Mouse (Mus musculus) frontal cortex, postnatal 25 days (tissue): Measurements from ENCODE around the gene Chd5.
A peak's percentile ranks its signal among the peaks of the same experiment; 100 is the strongest.

ENCODE experiments used
- DNase-seq, 2 experiments: peaks; one replicate each; pipeline ENCODE4 v3.0.0; 2022; ENCODE audit warnings: low spot score in 2 of 2

The Chd5 gene

DNA sequence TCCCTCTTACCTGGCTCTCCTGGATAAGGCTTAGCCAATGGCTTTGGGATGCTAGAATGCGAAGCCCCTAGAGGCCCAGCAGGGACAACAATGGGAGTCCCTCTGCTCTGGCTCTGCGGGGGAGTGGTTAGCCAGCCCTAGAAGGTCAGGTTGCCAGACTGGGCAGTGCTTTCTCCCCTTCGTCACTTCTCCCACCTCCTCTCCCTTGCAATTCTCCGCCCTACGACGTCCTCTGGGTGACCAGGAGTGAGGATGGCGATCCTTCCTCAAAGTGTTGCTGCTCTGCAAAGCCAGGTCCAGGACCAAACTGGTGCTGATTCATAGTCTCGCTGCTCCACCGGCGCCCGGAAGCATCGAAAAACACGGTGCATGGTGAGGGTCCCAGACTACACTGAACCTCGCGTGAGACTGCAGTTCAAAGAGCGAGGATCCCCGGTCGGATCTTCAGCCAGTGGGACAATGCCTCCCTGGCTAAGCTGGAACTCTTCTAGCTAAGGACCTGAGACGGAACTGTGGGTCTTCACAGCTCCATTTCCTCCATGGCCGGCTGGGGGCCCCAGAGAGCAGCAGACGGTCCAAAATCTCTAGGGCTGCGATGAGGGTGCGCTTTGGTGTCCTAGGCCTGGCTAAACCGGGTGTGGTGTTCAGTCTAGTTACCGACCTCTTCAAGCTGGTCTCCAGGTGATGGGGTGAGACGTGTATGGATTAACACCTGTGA, 19.8 kb upstream of the Chd5 start, which contains the start of gene Rnf207:
Rnf207 (minus strand) TSS at position 477 of the 718 bp plus-strand sequence.
- DNase-seq = no peak

DNA sequence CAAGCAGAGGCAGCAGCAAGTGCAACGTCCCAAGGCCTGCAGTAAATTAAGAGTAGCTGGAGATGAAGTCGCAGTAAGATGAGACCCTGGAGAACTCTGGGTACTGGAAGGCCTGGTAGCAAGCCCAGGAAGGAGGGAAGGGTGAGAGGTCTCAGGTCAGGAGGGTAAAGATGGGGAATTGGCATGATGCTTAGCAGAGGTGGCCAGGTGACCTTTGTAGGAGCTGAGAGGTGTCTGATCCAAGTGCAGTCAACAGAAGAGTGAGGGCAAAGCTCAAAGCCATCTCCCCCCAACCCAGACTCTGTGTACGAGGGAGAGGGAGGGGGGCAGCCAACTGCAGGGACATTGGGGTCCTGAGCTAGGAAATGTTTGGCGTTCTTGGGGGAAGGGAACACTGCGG, 17.0 kb upstream of the Chd5 start:
- DNase-seq = no peak

DNA sequence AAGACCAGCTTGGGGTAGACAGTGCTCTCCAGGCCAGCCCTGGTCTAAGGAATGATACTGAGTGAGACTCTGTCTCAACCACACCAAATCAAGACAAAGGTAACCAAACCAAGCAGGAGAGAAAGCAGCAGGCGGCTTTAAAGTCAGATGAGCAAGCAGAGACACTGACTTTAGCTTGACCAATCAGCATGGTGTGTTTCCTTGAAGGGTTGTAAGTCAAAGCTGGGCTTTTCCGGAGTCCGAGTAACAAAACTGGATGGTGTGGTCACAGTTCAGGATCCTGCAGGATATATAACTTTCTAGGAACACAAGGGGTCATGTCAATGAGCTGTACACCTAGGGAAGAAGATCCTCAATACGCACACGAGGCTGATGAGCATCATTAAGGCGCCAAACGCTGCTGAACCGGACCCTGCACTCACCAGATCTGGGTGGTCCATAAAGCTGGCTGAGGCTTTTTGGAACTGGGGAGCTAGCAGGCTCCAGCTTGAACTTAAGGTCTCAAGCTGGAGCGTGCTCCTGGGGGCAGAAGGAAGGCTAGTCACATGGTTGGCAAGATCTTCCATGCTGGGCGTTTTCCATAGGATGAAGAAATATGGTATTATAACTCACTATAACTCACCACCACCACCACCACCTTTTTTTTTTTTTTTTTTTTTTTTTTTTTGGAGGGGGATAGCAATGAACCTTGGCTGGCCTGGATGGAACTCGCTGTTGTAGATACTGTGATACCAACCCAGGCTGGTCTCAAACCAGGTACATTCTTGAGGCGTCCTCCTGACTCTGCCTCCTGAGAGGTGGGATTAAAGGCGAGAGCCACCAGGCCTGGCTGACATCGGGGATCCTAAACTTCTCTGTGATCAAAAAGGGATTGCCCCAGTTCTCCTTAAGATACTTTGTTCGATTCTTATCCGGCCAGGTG, 13.5 kb upstream of the Chd5 start:
- no peak for DNase-seq

DNA sequence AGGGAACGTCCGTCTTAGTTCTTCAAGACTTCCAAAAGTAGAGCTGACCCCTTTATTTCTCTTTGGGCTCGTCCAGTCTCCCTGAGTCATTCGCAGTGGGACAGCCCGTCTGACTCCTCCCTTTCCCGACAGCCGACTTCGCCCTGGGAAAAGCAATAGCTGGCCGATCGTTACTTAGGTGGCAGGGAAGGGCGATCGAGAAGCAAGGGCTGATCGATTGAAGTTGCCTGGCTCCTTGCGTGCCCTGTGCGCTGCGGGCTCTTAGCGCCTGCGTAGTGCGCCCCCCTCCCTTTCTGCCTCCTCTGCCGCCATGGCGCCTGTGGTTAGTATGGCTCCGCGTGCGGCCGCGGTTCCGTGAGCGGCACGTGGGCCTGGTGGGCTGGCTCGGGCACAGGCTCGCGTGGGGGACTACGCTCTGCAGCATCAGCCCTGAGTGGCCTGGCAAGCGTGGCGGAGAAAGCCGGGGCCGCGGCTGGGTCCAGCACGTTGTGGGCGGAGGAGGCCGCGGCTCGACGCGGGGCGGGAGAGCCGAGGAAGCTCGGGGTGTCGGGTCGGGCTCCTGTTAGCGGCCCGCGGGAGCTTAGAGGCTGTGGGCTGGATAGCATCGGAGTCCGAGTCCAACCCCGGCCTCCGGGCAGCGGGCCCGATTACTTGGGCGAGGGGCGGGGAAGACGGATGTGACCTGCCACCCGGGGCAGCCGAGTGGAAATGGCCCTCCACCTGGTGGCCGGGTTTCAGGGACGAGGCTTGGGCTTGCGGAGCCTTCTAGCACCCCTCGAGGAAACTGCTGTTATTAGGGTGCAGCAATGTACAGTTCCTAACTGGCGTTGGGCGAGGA, 12.7 kb upstream of the Chd5 start, which contains the start of gene Rpl22:
Rpl22 (plus strand) TSS at position 169 of the 838 bp plus-strand sequence.
- DNase-seq = peak; percentile 84 to 90

DNA sequence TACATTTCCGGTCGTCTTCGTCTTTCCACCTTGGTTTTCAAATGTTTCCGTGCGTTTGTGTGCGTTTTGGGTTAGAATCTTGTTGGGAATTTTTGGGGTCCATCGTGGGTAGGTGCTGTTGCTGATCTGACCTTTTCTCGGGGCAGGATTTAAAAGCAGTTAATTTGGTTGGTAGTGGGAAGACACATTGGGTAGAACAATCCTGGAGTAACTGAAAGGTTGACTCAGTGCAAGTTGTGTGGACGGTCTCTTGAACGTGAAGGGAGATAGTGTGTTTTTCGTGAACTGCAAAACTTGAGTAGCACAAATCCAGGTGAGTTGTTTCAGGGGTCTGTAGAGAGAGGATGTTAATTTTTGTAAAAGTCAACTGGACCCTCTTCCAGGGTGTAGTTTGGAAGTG, 11.9 kb upstream of the Chd5 start:
- DNase-seq = no peak

DNA sequence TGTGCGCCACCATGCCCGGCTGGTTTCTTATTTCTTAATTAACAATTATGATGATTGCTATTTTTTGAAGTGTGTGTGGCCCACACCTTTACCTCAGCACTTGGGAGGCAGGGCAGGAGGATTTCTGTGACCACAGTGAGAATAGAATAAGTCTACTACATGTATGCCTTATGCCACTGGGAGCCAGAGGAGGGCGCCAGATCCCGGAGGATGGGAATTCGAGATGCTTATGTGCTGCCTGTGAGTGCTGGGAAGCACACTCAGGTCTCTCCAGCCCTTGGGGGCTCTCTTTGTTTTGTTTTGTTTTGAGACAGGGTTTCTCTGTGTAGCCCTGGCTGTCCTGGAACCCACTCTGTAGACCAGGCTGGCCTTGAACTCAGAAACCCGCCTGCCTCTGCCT, 9.8 kb upstream of the Chd5 start:
- DNase-seq = no peak

DNA sequence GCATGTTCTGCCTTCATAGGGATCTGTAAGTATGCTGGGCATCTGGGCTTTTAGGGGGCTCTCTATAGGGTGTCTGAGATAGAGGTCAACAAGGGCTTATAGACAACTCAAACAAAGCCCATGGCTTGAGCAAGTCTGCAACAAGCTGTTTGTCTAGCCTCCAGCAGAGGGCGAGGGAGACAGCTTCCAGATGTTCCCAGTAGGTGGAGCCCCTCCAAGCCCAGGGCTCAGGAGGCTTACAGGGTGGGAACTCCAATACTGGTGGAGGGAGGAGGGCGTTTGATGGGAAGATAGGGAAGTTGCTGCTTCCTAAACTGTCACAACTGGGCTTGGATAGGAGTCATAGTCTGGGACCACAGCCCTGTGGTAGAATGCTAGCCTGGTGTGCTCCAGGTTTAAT, 5.5 kb upstream of the Chd5 start:
- DNase-seq = peak in 1 of 2 experiments; percentile 59

DNA sequence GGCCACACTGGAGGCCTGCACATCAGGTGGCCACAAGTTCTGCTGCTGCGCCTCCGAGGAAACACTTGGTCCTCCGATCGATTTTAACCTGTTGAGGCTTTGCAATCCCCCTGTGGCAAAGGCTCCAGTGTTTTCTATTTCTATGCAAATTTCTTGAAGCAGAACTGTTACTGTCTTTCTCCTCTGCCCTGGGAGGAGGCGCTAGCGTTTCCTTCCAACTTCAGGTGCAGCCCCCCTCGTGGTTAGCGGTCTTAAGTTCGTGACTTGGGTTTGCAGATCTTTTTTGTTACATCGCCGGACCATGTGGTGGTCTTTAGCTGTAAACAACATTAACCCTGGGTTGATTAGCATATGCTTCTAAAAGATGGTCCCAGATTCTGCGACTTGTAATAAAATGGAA, 4.9 kb upstream of the Chd5 start:
- DNase-seq = no peak

DNA sequence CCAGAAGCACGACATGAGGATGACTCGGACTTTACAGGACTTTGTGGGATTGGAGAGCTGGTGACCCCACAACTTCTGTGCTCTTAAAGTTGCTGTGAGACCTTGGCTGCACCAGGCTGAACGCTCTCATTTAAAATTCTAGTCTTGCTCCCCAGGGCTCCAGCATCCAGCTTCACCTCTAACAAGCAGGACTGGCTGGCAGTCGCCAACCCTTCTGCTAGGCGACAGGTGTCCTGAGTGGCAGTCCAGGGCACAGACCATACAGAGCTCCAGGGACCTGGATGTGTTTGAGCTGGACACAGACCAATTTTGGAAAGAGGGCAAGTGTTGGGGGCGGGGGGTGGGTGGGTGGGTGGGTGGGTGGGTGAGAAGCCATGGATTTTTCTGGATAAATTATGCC, 679 bp upstream of the Chd5 start:
- DNase-seq = no peak

DNA sequence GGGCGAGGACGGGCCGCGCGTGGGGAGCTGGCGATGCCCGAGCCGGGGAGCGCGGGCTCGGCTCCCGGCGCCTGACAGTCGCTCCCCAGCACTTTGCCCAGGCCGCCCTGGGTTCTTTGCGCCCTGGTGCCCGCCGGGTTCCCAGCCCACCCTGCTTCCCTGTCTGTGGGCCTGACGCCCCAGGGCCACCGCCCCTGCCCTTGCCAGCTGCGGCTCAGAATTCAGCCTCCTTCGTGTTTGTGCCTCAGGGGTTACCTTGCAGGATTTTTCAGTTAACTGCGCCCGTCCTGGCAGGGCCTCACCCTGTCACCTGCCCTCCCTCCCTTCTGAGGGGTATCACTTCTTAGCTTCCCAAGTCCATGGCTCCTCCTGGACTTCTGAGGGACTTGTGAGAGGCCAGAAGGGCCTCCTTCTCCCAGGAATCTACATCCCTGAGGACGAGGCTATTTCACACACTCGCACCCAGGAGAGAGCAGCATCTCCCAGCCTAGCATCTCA, 891 bp downstream of the Chd5 start:
- no peak for DNase-seq

DNA sequence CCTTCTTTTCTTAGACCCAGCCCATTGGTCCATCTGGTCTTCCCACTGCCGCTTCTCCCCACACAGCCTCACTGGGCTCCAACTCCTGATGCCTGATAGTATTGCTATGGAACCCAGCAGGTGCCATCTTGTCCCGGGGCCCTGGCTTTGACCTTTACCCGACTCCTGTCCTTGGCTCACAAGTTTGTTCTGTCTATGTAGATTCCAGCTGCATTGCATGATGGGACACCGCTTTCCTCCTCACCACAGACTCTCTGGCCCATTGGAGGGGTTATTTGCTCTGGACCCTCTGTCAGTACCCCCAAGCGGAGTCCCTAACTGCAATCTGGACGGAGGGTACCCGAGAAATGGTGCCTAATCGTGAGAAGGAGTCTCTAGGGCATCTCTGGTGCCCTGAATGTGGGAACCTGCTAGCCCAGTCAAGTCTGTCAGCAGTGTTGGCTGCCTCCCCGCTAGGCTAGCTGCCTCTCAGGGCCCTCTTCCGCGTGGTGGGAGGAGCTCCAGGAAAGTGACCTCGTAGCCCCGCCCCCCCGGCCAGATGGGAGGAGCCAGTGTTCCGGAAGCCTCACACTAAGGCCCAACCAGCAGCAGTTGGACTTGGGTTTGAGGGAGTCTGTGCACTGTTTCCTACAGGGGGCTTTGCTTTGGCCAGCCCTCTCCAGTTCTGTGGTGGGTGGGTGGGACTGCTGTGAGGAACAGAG, 2.3 kb downstream of the Chd5 start:
- no peak for DNase-seq

DNA sequence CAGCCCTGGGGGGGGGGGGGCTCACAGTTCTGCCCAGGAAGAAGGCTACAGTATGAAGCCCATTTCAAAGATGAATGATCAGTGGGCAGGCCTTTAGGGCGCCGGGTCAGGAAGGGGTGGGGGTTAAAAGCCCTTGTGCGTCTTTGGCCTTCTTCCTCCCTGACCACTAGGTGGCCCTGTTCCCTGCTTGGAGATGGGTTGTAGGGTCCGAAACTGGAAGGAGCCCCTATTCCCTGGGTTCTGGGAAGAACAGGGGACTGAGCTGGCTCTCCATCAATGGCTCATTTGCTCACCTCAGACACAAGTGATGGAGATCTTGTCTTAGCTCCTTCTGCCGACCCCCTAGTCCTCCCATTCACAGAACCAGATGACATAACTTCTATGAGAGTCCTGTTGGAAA, 4.8 kb downstream of the Chd5 start:
- no peak for DNase-seq

DNA sequence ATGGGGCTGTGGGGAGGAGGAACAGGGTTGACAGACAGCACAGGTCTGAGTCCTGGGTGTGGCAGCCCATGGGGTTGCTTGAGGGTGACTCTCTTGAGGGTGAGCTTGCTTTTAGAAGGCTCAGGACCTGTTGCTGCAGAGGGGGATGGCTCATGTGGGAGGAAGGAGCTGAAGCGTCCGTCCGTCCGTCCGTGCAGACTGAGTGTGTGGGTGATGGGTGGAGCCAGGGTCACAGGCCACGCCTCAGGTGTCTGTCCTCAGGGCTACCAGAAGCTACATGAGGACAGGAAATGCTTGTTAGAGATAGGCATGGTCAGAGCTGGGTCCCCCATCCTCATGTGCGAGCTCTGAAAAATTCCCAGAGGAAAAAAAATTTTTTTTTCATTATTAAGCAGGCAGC, 6.2 kb downstream of the Chd5 start:
- no peak for DNase-seq

DNA sequence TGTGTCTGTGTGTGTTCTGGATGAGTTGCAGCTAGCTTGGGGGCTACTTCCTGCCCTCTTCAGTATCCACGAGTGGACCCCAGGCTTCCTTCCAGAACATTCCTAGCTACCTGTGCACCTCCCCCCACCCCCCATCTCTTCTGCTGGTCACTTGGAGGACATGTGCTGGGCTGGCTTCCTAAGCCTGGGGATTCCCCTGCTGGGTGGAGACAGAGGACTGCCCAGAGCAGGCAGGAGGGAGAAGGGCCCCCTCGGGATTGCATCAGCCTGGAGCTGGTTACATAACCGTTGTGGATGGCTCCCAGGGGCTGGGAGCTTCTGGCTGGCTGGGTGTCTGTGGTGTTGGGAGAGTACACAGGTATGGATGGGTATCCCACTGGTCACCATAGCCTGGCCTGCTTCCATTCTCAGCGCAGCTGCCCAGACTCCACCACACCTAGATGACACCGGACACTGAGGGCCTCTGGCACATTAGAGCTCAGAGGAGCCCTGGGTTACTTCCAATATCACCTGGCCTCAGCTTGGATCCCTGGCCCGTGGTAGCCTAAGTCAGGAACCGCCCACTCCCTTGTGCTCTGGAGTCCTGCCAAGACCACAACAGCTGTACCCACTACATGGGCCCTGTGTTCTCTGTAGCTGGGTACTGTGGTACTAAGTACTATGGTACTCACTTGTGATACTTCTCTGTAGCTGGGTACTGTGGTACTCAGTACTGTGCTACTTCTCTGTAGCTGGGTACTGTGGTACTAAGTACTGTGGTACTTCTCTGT, 6.9 kb downstream of the Chd5 start:
- no peak for DNase-seq

DNA sequence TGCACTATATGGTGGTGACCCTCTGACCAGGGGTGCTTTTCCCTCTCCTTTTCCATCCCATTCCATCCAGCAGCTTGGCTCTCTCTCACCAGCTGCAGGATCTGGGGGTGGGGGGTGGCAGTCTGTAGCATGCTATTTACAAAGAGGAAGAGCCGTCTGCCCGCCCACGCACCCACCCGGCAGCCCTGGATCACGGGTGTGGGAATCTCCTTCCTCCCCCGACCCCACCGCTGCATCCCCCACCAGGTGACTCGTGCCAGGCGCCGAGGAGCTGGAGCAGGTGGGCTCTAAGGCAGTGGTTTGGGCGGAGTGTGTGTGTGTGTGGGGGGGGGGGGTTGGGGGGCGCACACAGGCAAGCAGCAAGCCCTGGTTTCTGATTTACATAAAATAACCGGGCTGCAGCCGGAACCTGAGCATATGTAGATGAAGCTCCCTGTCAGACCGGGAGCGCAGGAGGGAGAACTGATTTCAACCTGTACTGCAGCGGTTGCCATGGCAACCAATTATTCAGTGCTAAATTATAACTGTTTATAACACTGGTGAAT, 11.5 kb downstream of the Chd5 start:
- peak in 1 of 2 experiments; percentile 57 for DNase-seq

DNA sequence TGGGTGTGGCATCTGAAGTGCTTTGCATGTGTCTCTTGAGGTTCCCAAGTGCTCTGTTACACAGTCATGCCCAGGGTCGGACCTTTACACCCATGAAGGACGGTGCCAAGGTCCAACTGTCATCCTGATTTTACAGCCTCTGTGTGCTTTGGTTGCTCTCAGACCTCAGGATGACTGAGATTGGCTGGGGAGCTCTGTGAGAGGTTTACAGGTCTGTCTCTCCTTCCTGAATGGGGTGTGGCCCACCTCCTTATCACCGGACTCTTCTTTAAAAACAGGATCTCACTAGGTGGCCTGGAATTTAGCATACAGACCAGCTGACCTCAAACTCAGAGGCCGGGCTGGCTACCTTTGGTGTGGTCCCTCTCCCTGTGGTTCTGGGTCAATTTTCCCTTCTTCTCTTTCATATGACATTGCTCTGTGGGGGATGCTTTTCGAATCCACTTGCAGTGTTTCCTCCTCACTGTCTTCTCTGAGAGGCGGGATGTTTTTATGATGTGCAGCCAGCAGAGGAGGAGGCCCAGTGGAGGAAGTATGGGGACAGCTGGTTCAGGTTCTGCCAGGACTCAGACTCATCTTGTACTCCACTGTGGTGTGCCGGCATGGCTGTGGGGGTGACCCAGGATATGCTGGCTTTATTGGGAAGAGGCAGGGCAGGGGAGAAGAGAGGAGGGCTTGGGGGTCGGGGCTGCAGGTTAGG, 12.4 kb downstream of the Chd5 start:
- DNase-seq = no peak

DNA sequence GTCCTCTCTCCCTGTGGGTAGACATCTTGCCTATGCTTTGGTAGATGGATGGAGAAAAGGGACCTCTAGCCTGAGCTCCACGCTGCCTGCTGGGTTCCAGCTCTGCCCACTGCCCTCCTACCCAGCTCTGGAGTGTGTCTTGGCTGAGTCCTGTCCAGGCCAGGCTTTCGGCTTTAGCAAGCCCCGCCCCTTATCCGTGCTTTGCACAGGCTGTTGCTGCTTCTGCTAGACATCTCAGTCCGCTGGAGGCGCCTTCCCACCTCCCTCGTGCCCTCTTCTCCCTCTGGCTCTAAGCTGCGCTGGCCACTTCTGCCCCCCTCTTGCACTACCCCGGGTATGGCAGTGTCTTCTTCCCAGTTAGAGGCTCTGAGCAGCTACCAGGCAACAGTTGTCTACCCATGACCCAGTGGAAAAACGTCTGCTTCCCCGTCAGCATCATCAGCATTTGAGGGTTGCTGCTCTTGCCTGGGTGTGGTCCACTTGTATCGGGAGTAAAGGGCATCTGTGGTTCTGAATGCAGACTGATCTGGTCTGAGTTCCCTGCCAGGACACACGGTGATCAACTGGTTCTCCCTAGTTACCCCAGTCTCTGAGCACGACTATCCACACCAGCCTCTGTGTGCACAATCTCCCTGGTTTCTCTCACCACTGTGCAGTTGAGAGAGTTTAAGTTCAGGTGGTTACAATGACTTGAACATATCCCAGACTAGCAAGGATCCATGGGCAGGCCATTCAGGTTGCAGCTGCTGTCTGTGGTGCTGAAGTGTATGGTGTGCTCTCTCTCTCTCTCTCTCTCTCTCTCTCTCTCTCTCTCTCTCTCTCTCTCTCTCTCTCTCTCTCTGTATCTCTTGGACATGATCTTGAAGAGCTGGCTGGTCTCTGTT, 13.2 kb downstream of the Chd5 start:
- DNase-seq = no peak

DNA sequence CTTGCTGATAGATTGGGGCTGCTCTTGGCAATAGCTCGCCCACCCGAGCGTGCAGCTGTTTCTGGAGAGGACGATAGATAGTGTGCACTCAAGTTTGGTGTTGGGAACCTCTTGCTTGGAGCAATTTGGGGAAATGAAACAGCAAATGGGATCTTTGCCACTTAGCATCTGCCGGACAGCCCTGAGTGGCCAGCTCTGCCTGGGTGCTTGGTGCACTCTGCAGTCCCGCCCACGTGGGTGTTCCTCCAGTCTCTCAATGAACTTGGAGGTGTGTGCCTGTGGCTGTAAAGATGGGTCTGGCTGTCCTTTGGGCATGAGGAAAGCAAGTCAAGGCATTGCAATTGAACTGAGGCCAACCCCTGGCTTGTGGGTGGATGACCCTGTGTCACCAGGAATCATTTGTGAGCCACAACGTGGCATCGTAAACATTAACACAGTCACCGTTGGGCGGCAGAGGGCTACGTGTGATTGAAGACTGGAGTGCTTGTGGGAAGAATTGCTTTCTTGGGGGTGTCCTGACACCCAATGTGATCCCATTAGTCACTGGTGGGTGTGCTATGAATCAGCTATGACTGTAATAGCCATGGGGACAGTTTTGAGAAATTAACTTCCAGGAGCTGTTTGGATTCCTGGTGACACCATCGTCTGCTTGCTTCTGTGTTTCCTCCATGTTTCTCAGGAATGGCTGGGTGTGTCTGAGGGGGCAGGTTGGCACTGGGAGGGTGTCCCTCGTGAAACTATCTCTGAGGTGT, 15.6 kb downstream of the Chd5 start:
- no peak for DNase-seq
